Mouse (Mus musculus): ENCODE measurements at regions not wholly inside any gene's neighbourhood (a gene's known extent, or its start where the extent isn't known, plus 50 kb on each side); places are given as distances from the start of the nearest gene placed in this dataset.

- no peak for DNase-seq (ENCODE audit: extremely low spot score in 1 of 2, low spot score in 1 of 2)
Measured at GRCm38 (mm10) chr3:147891682-147892081, 1039.5 kb downstream of the Ttll7 start.

DNA sequence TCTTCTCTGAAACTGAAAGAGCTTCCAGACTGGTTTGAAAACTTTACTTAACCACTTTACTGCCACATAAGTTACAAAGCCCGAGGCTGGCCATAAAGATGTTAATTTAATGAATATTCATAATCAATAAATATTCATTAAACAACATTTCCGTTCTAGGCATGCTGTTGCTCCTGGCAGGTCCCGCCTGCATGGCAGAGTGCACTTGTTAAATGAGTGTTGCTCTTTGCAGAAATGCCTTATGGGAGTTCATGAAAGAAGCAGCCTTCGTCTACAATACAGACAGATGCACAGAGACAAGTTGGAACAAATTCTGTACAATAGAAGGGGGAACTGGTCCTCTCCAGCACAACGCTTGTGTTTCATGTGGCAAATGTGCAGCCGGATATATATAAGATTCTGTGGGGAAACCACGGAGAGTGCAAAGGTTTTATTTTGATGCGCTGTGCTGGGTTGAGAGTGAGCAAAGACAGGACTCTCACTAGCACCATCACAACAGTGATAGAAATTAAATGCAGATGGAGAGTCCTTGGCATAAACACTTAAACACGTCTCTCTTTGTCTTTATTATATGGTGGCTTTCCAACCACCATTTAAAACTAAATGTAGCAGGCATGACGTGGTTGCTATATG lies 1034.2 kb downstream of the Ttll7 start:
- no peak for DNase-seq (ENCODE audit: extremely low spot score in 1 of 2, low spot score in 1 of 2)

- no peak for DNase-seq (ENCODE audit: extremely low spot score in 1 of 2, low spot score in 1 of 2)
Measured at GRCm38 (mm10) chr3:147882936-147883645, 1030.9 kb downstream of the Ttll7 start.

GRCm38 (mm10) chr3:147878690-147879089 lies 1026.5 kb downstream of the Ttll7 start:
- DNase-seq (ENCODE audit: extremely low spot score in 1 of 2, low spot score in 1 of 2), result no peak

DNA sequence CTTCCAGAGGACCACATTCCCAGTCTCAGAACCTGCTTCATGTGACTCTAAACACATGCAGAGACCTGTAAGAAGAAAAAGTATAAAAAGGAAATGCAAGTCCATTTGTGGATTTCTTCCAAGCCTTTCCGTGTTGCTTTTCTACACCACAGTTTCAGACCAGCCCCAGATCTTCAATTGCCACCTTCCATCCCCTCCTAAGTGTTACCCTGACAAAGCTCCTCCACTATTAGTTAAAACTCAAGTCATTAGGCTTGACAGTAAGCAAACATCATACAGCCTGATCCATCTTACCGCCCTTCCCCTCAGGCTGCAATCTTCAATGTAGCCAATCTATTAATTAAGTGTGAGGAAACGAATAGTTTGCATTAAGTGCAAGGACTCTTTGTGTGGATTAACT lies 1016.1 kb downstream of the Ttll7 start:
- DNase-seq (ENCODE audit: extremely low spot score in 1 of 2, low spot score in 1 of 2), result no peak

DNA sequence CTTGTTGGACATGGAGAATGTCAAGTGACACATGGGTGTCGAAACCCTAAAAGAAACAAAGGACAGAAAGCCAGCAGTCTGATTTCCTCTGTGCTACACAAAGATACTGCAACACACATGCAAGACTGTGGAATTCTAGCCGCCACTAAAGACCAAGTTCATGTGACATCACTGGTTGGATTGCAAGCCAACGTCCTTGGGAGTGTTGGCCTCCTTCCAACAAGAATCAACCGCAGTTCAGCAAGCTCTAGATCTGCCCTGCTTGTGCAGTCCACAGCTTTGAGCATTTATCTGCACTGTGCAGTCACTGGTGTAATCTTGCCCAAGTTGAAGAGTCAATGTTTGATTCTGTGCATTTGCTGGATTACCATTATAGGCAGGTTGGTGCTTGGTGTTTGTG lies 1001.2 kb downstream of the Ttll7 start:
- no peak for DNase-seq (ENCODE audit: extremely low spot score in 1 of 2, low spot score in 1 of 2)

- no peak for DNase-seq (ENCODE audit: extremely low spot score in 1 of 2, low spot score in 1 of 2)
Measured at GRCm38 (mm10) chr3:147852830-147853229, 1000.7 kb downstream of the Ttll7 start.

DNA sequence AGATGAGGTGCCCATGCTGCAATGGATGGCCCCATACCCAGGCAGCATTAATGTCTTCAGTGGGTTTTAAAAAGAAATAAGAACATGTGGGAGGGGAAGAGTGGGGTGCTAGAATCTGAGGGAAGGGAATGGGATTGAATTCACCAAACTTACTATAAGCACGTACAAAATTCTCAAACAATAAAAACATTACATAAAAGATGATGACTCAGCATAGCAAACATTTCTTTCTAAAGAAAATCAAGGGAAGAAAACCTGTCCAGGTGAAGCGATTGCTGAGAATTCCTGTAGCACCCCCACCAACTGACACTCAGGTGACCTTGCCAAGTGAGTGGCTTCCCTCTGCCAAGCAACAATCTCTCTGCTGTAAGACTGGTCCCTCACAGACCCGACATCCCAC lies 989.2 kb downstream of the Ttll7 start:
- DNase-seq (ENCODE audit: extremely low spot score in 1 of 2, low spot score in 1 of 2), result no peak

- no peak for DNase-seq (ENCODE audit: extremely low spot score in 1 of 2, low spot score in 1 of 2)
Measured at GRCm38 (mm10) chr3:147838816-147839215, 986.6 kb downstream of the Ttll7 start.

- DNase-seq (ENCODE audit: extremely low spot score in 1 of 2, low spot score in 1 of 2), result no peak
Measured at GRCm38 (mm10) chr3:147835716-147836115, 983.5 kb downstream of the Ttll7 start.

GRCm38 (mm10) chr3:147825337-147825736 lies 973.2 kb downstream of the Ttll7 start:
- DNase-seq (ENCODE audit: extremely low spot score in 1 of 2, low spot score in 1 of 2), result no peak

GRCm38 (mm10) chr3:147824451-147824850 lies 972.3 kb downstream of the Ttll7 start:
- DNase-seq (ENCODE audit: extremely low spot score in 1 of 2, low spot score in 1 of 2), result no peak

DNA sequence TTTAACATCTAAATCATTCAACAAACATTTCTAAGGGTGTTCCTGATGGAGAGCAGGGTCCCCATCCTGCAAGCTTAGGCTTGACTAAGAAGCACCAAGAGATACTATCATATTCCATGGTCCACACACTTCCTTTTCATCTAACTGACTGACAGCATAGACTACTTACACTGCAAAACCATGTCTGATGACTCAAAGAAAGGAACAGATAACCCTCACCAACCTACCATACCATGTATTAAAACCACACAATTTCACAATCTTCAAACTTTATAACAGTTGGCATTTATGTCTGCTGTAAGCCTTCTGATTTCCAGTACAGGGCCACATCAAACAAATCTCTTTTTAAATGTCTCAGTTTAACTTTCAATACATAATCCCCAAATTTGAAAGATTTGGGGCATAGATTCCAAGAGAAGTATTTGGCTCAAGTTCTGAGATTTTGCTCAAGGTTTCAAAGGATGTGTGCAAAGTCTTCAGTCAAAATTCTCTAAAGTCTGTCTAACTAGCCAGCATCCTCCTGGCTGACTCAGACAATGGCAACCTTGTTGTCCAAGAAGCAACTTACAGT lies 962.0 kb downstream of the Ttll7 start:
- no peak for DNase-seq (ENCODE audit: extremely low spot score in 1 of 2, low spot score in 1 of 2)

- no peak for DNase-seq (ENCODE audit: extremely low spot score in 1 of 2, low spot score in 1 of 2)
Measured at GRCm38 (mm10) chr3:147802546-147802945, 950.4 kb downstream of the Ttll7 start.

- no peak for DNase-seq (ENCODE audit: extremely low spot score in 1 of 2, low spot score in 1 of 2)
Measured at GRCm38 (mm10) chr3:147796524-147796923, 944.4 kb downstream of the Ttll7 start.

DNA sequence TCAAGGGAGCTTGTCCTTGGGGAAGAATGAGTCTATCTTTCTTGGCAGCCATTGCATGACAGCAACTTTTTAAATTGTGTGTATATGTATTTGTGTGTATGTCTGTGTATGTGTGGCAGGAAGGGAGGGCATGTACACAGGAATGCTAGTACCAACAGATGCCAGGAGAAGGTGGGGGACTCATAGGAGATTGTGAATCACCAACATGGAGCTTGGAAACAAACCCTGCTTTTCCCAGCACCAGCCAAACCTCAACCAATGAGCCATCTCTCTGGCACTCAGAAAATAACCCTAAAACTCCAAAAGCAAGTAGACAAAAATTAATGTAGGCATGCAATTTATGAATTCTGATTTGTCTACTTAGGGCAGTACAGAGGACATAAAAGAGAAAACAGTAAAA lies 942.9 kb downstream of the Ttll7 start:
- no peak for DNase-seq (ENCODE audit: extremely low spot score in 1 of 2, low spot score in 1 of 2)

DNA sequence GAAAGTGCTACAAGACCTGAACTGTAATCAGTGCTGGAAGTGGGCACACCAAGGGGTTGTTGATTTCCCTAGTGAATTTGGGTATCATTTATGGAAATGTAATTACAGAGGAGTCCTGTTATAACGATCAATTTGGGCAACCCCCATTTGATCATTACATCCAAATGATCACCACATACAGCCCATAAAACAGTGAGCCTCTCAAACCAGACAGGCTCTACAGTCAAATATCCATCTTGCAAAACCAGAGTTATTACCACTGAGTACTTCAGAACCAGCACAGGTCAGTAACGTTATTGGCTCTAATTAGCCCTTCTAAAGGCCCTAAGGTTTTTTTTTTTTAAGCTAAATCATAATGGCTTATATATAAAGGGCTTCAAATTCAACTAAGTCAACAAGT lies 934.4 kb downstream of the Ttll7 start:
- no peak for DNase-seq (ENCODE audit: extremely low spot score in 1 of 2, low spot score in 1 of 2)

DNA sequence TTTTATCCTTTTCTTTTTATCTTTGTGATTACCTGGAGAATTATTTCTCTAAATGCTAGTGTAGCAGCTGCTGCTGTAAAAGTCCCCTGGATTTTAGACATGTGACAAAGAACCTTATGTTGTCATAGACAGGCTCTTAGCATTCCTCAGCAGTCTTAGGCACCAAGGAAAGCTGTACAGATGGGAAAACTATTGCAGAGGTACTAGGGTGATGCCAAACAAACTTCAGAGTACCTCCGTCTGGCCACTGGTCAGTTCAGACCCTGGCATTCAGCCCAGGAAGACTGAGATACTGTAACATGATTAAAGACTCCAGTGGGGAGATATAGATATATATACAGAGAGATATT lies 898.6 kb downstream of the Ttll7 start:
- no peak for DNase-seq (ENCODE audit: extremely low spot score in 1 of 2, low spot score in 1 of 2)

DNA sequence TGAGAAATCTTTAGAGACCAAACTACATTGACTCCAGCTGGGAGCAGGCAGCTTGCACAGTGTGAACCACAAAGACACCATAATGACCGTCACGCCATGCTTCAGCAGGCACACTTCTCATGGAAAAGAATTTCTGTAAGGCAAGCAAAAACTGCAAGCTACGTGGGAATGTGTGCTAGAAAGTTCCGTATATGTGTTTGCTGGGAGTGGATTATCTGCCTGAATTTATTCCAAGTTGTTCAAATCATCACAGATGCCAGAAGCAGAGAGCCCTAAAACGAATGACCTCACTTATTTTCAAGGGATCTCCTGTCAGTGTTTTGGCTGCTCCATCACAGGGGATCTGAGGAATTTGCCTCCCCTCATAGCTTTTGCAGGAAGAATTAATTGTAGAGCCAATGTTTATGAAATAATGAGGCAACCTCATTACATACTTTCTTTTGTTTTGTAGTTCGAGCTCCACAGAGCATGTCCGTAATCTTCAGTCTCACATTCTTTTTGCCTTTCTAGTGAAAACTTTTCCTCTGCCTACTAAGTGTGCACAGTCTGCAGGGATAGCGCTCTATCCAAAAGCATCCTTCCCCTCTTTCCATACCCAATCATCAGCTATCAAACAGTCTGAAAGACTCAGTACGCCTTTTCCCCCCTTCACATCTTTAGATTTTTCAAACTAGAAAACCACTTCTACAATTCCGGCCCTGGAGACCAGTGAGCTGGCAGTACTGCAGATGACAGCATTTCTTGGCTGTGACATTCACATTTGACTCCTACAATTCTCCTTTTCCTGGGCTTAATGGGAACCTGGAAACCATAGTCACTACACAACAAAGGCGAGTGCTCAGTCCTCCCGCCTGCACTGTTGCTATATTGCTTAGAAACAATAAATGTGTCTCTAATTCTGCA lies 898.0 kb downstream of the Ttll7 start:
- DNase-seq (ENCODE audit: extremely low spot score in 1 of 2, low spot score in 1 of 2), result no peak

- no peak for DNase-seq (ENCODE audit: extremely low spot score in 1 of 2, low spot score in 1 of 2)
Measured at GRCm38 (mm10) chr3:147749442-147749841, 897.3 kb downstream of the Ttll7 start.

Measured in layer of hippocampus, postnatal 25 days (tissue).